Mouse (Mus musculus) forebrain, embryonic 11.5 days (tissue): ENCODE results near the gene Plrg1. TPM values are rescaled to one million over a fixed set of nuclear protein-coding genes. Genes with fewer than 3 reads are reported as not detected.
A peak's percentile ranks its signal among the peaks of the same experiment; 100 is the strongest.

ENCODE experiments used
- ATAC-seq: fragments of 200-750 bp; cut with Nextera tagmentation; replicated peaks from 2 replicates; pipeline ENCODE4 v1.8.0; 2017; ENCODE audit warnings: moderate TSS enrichment; ENCODE audit not compliant: low FRiP score
- DNase-seq: peaks from one replicate; pipeline ENCODE4 v3.0.0-alpha.2; 2017; ENCODE audit warnings: low spot score
- H3K27ac ChIP-seq: fragments of 300-500 bp; sonication (generic); 2 replicates; pipeline ENCODE4 v1.5.1; 2014; ENCODE audit warnings: low read depth, low read length
- H3K27me3 ChIP-seq: fragments of 300-500 bp; sonication (generic); 2 replicates; pipeline ENCODE4 v1.6.1; 2014; ENCODE audit warnings: mild to moderate bottlenecking, low read length, mixed read lengths; ENCODE audit not compliant: control insufficient read depth, insufficient read depth
- H3K36me3 ChIP-seq: fragments of 300-500 bp; sonication (generic); 2 replicates; pipeline ENCODE4 v1.6.1; 2014; ENCODE audit warnings: mild to moderate bottlenecking, low read length, moderate library complexity, mixed read lengths; ENCODE audit not compliant: control insufficient read depth, insufficient read depth
- H3K4me1 ChIP-seq: fragments of 300-500 bp; sonication (generic); replicated peaks from 2 replicates; pipeline ENCODE4 v1.6.1; 2014; ENCODE audit warnings: low read length, mixed read lengths; ENCODE audit not compliant: control insufficient read depth, insufficient read depth
- H3K4me2 ChIP-seq: fragments of 300-500 bp; sonication (generic); 2 replicates; pipeline ENCODE4 v1.6.1; 2014; ENCODE audit warnings: low read depth, mild to moderate bottlenecking, low read length, moderate library complexity, mixed read lengths; ENCODE audit not compliant: severe bottlenecking
- H3K4me3 ChIP-seq: fragments of 300-500 bp; sonication (generic); 2 replicates; pipeline ENCODE4 v1.5.1; 2014; ENCODE audit warnings: low read depth, low read length
- H3K9ac ChIP-seq: fragments of 300-500 bp; sonication (generic); 2 replicates; pipeline ENCODE4 v1.6.1; 2014; ENCODE audit warnings: low read length
- H3K9me3 ChIP-seq: fragments of 300-500 bp; sonication (generic); 2 replicates; pipeline ENCODE4 v1.6.1; 2016; ENCODE audit warnings: low read length, mixed read lengths; ENCODE audit not compliant: control insufficient read depth
- WGBS: fragments of 180-500 bp; shearing (Covaris S2); extraction: QIAGEN DNeasy Blood & Tissue Kit; methylation state at CpG from one replicate; pipeline ENCODE4 v1.1.7; 2014; 5-methylcytosine and 5-hydroxymethylcytosine counted together
- polyA plus RNA-seq: library from polyadenylated mRNA; unstranded; fragments of >200 nt; fragmentation: Nextera tagmentation; extraction: Ambion mirVana; gene quantifications from 2 replicates; pipeline ENCODE4 v1.2.1, GENCODE M21; 2014

Gene Plrg1
- polyA plus RNA-seq, 1 experiment from 2014 or later: 129 TPM

- peaks cover 38% of the 10 kb centered on the region for H3K27me3 ChIP-seq
- no peaks in the 10 kb centered on the region for H3K9me3 ChIP-seq
- ATAC-seq (no peak), DNase-seq (no peak)
- peaks cover 9% of the 10 kb centered on the region; the same call in 1 of the 2 replicates for H3K4me1 ChIP-seq
- H3K36me3 ChIP-seq: no peaks in the 10 kb centered on the region
- H3K9ac ChIP-seq: no peak overlapping the region
- no peak overlapping the region for H3K4me2 ChIP-seq
- 69% methylated on average over 6 of the region's 6 CpGs for WGBS
- H3K4me3 ChIP-seq: no peak overlapping the region
- H3K27ac ChIP-seq: no peak overlapping the region
Observed at GRCm38 (mm10) chr3:83099651-83100050, 44.3 kb downstream of the Plrg1 start.

GRCm38 (mm10) chr3:83102286-83102685, 47.0 kb downstream of the Plrg1 start:
- H3K4me2 ChIP-seq: no peak overlapping the region
- WGBS: 84% methylated on average over 6 of the region's 6 CpGs
- H3K9ac ChIP-seq: no peak overlapping the region
- H3K4me1 ChIP-seq: peaks cover 7% of the 10 kb centered on the region; the same call in 1 of the 2 replicates
- peaks cover 24% of the 10 kb centered on the region for H3K27me3 ChIP-seq
- no peaks in the 10 kb centered on the region for H3K36me3 ChIP-seq
- DNase-seq (no peak), ATAC-seq (no peak)
- H3K4me3 ChIP-seq: no peak overlapping the region
- H3K9me3 ChIP-seq: no peaks in the 10 kb centered on the region
- H3K27ac ChIP-seq: no peak overlapping the region

GRCm38 (mm10) chr3:83110163-83110562, 54.8 kb downstream of the Plrg1 start:
- Histone ChIP-seq H3K4me1 (no peaks in the 10 kb centered on the region), H3K9me3 (no peaks in the 10 kb centered on the region), H3K4me2 (no peak overlapping the region), H3K36me3 (no peaks in the 10 kb centered on the region), H3K27me3 (peaks cover 5% of the 10 kb centered on the region; the same call in 1 of the 2 replicates), H3K4me3 (no peak overlapping the region), H3K27ac (no peak overlapping the region), H3K9ac (no peak overlapping the region)
- no peak for DNase-seq
- peak; percentile 63; the same call in 1 of the 2 replicates for ATAC-seq
- WGBS: 28% methylated on average over 4 of the region's 4 CpGs

GRCm38 (mm10) chr3:83111485-83112261, 56.4 kb downstream of the Plrg1 start:
- Histone ChIP-seq H3K9me3 (no peaks in the 10 kb centered on the region), H3K36me3 (no peaks in the 10 kb centered on the region), H3K9ac (no peak overlapping the region), H3K4me1 (no peaks in the 10 kb centered on the region), H3K4me3 (no peak overlapping the region), H3K27me3 (peaks cover 5% of the 10 kb centered on the region; the same call in 1 of the 2 replicates), H3K4me2 (no peak overlapping the region), H3K27ac (no peak overlapping the region)
- ATAC-seq (no peak), DNase-seq (no peak)
- WGBS: 49% methylated on average over 7 of the region's 7 CpGs

- Histone ChIP-seq H3K4me1 (no peaks in the 10 kb centered on the region), H3K27me3 (peaks cover 5% of the 10 kb centered on the region; the same call in 1 of the 2 replicates), H3K9ac (no peak overlapping the region), H3K4me2 (no peak overlapping the region), H3K27ac (no peak overlapping the region), H3K9me3 (no peaks in the 10 kb centered on the region), H3K4me3 (no peak overlapping the region), H3K36me3 (no peaks in the 10 kb centered on the region)
- ATAC-seq (no peak), DNase-seq (no peak)
- WGBS: 24% methylated on average over 3 of the region's 3 CpGs
Observed at GRCm38 (mm10) chr3:83112869-83113268, 57.5 kb downstream of the Plrg1 start.

- no peak for DNase-seq
- Histone ChIP-seq H3K9me3 (no peaks in the 10 kb centered on the region), H3K27me3 (peaks cover 5% of the 10 kb centered on the region; the same call in 1 of the 2 replicates), H3K9ac (no peak overlapping the region), H3K27ac (no peak overlapping the region), H3K4me1 (no peaks in the 10 kb centered on the region), H3K4me3 (no peak overlapping the region), H3K36me3 (no peaks in the 10 kb centered on the region), H3K4me2 (no peak overlapping the region)
- ATAC-seq: no peak
- WGBS: 71% methylated on average over 1 of the region's 1 CpGs
Observed at GRCm38 (mm10) chr3:83114946-83115345, 59.6 kb downstream of the Plrg1 start.

GRCm38 (mm10) chr3:83117592-83117991, 62.3 kb downstream of the Plrg1 start:
- Histone ChIP-seq H3K36me3 (no peaks in the 10 kb centered on the region), H3K4me3 (no peak overlapping the region), H3K9ac (no peak overlapping the region), H3K27ac (no peak overlapping the region), H3K27me3 (no peaks in the 10 kb centered on the region), H3K9me3 (no peaks in the 10 kb centered on the region), H3K4me1 (no peaks in the 10 kb centered on the region), H3K4me2 (no peak overlapping the region)
- WGBS: 64% methylated on average over 10 of the region's 10 CpGs
- DNase-seq (no peak), ATAC-seq (no peak)
